Mouse (Mus musculus): ENCODE data around the gene Ube2g1.

Gene Ube2g1

GRCm38 (mm10) chr11:72606694-72607407, at the start of gene Ube2g1:
TSS of gene Ube2g1 (plus strand) at chr11:72607283.
- DNase-seq: peak; percentile 97

GRCm38 (mm10) chr11:72558155-72558554, 48.9 kb upstream of the Ube2g1 start:
- no peak for DNase-seq

- DNase-seq: no peak
Measured at GRCm38 (mm10) chr11:72560661-72561060, 46.4 kb upstream of the Ube2g1 start.

- DNase-seq: no peak
Measured at GRCm38 (mm10) chr11:72564232-72564807, 42.8 kb upstream of the Ube2g1 start.

GRCm38 (mm10) chr11:72566304-72566703, 40.8 kb upstream of the Ube2g1 start:
- no peak for DNase-seq

GRCm38 (mm10) chr11:72566816-72567338, 40.2 kb upstream of the Ube2g1 start:
- no peak for DNase-seq

- DNase-seq: no peak
Measured at GRCm38 (mm10) chr11:72569051-72569450, 38.0 kb upstream of the Ube2g1 start.

GRCm38 (mm10) chr11:72569671-72570318, 37.3 kb upstream of the Ube2g1 start:
- no peak for DNase-seq

GRCm38 (mm10) chr11:72570319-72570979, 36.6 kb upstream of the Ube2g1 start:
- DNase-seq: peak; percentile 80

GRCm38 (mm10) chr11:72573819-72574218, 33.3 kb upstream of the Ube2g1 start:
- no peak for DNase-seq

- DNase-seq: no peak
Measured at GRCm38 (mm10) chr11:72576111-72576465, 31.0 kb upstream of the Ube2g1 start.

GRCm38 (mm10) chr11:72576466-72577351, 30.4 kb upstream of the Ube2g1 start:
- DNase-seq: no peak

GRCm38 (mm10) chr11:72578471-72578870, 28.6 kb upstream of the Ube2g1 start:
- DNase-seq: no peak

GRCm38 (mm10) chr11:72581609-72582447, 25.3 kb upstream of the Ube2g1 start:
- no peak for DNase-seq

- no peak for DNase-seq
Measured at GRCm38 (mm10) chr11:72582448-72582705, 24.7 kb upstream of the Ube2g1 start.

GRCm38 (mm10) chr11:72583092-72583491, 24.0 kb upstream of the Ube2g1 start:
- no peak for DNase-seq

GRCm38 (mm10) chr11:72586570-72586969, 20.5 kb upstream of the Ube2g1 start:
- no peak for DNase-seq

GRCm38 (mm10) chr11:72587537-72588233, 19.4 kb upstream of the Ube2g1 start:
- no peak for DNase-seq

GRCm38 (mm10) chr11:72595010-72595737, 11.9 kb upstream of the Ube2g1 start:
- DNase-seq: no peak

- DNase-seq: no peak
Measured at GRCm38 (mm10) chr11:72597780-72598179, 9.3 kb upstream of the Ube2g1 start.
